Mouse (Mus musculus): ENCODE results near the gene Ube2z.
"Not testable (repeated sequence)": the region's sequence is repeated elsewhere in the genome, so short reads cannot be mapped to it uniquely, and the experiment has no call there.

Ube2z gene

GRCm38 (mm10) chr11:96065215-96065911 lies at the start of gene Ube2z:
Gene Ube2z (minus strand): TSS chr11:96065388.
- peak; percentile 99 for DNase-seq

- no peak for DNase-seq
Observed at GRCm38 (mm10) chr11:96114077-96114476, 48.9 kb upstream of the Ube2z start.

GRCm38 (mm10) chr11:96111751-96112150 lies 46.6 kb upstream of the Ube2z start, which contains the start of gene Calcoco2:
Gene Calcoco2 (minus strand): TSS chr11:96111964.
- no peak for DNase-seq

GRCm38 (mm10) chr11:96110950-96111349 lies 45.8 kb upstream of the Ube2z start:
- not testable (repeated sequence) for DNase-seq

- no peak for DNase-seq
Observed at GRCm38 (mm10) chr11:96108376-96108775, 43.2 kb upstream of the Ube2z start.

- peak in 1 of 2 experiments; percentile 56 for DNase-seq
Observed at GRCm38 (mm10) chr11:96093361-96093760, 28.2 kb upstream of the Ube2z start.

- no peak for DNase-seq
Observed at GRCm38 (mm10) chr11:96092674-96093291, 27.6 kb upstream of the Ube2z start.

- peak in 1 of 2 experiments; percentile 12 for DNase-seq
Observed at GRCm38 (mm10) chr11:96091073-96091472, 25.9 kb upstream of the Ube2z start.

- DNase-seq, result no peak
Observed at GRCm38 (mm10) chr11:96087981-96088380, 22.8 kb upstream of the Ube2z start.

GRCm38 (mm10) chr11:96082682-96083081 lies 17.5 kb upstream of the Ube2z start:
- DNase-seq, result no peak

GRCm38 (mm10) chr11:96080736-96081135 lies 15.5 kb upstream of the Ube2z start:
- no peak for DNase-seq

- DNase-seq, result peak in 1 of 2 experiments; percentile 5
Observed at GRCm38 (mm10) chr11:96076221-96077105, 11.3 kb upstream of the Ube2z start.

- peak; percentile 99 to 100 for DNase-seq
Observed at GRCm38 (mm10) chr11:96075509-96076220, 10.5 kb upstream of the Ube2z start, which contains the start of gene Atp5g1. Gene Atp5g1 (minus strand): TSS chr11:96075670.

GRCm38 (mm10) chr11:96075177-96075508 lies 10.0 kb upstream of the Ube2z start:
- no peak for DNase-seq

- no peak for DNase-seq
Observed at GRCm38 (mm10) chr11:96074351-96075176, 9.4 kb upstream of the Ube2z start.

- DNase-seq, result no peak
Observed at GRCm38 (mm10) chr11:96073295-96073993, 8.3 kb upstream of the Ube2z start.

GRCm38 (mm10) chr11:96071013-96071412 lies 5.8 kb upstream of the Ube2z start:
- no peak for DNase-seq

GRCm38 (mm10) chr11:96070353-96070752 lies 5.2 kb upstream of the Ube2z start:
- no peak for DNase-seq

- DNase-seq, result no peak
Observed at GRCm38 (mm10) chr11:96068231-96068630, 3.0 kb upstream of the Ube2z start.

- DNase-seq, result peak; percentile 55 to 57
Observed at GRCm38 (mm10) chr11:96064521-96065214, 520 bp downstream of the Ube2z start.

Measured in lung, postnatal 4 days (tissue).